In the genomic region with DNA sequence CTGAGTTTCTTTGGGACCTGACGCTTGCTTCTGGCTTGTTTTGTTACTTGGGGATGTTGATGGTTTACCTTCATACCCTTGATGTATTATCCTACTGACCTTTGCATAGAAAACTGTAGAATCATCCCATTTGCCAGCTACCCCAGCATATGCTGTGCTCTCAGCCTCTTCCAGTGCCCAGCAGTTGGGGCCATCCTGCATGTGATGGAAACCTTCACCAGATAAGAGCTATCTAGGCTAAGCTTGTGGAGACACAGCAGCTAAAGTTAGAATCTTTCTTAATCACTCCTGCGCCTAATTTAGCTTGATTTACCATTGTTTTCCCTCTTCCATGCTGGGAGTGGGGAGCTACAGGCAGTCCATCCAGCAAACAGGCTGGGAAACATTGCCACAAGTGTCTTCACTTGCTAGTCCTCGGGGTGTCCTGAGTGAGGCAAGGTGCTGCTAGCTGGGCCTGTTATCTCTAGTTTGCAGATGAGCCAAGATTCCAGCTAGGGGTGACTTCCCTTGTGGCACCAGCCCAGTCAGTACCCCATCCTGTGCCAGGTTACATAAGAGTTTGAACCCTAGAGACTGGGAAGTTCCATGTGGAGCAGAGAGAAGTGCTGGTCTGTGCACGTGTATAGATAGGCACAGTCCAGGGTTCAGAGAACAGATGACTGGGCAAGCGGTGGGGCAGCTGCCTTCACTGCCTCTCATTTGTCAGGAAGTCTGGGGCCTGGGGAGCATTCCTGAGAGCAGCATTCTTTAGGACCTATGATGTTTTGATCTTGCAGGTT, we compare ENCODE assay signal across 8 mouse cellular contexts. TPM values are rescaled to one million over a fixed set of nuclear protein-coding genes. Genes with fewer than 3 reads are reported as not detected.
A peak's percentile ranks its signal among the peaks of the same experiment; 100 is the strongest.
DNase-seq lines count a peak whose midpoint lies in the region; ATAC-seq and TF ChIP-seq lines count a peak whose summit lies in the region.

No protein-coding gene starts in this region.

- no peak for TF ChIP-seq CTCF in left cerebral cortex, adult 2 months (IDR thresholded peaks at IDR 0.05)
- TF ChIP-seq CTCF in kidney, adult 2 months (conservative IDR thresholded peaks at IDR 0.05; ENCODE audit: insufficient read depth, insufficient read length, low read depth, low read length), result no peak

- ATAC-seq in granulocyte monocyte progenitor cell, adult 5-6 weeks (replicated peaks; ENCODE audit: poor library complexity, severe bottlenecking), result peak; percentile 77

- no peak overlapping the region for H3K4me3 ChIP-seq in left cerebral cortex, adult 2 months
- H3K4me3 ChIP-seq in kidney, adult 2 months (ENCODE audit: insufficient read depth, low read depth, low read length), result no peak overlapping the region
- H3K4me3 ChIP-seq in myocyte, result no peak overlapping the region

- H3K36me3 ChIP-seq in kidney, adult 2 months (ENCODE audit: control insufficient read depth, insufficient read depth, low read length), result no peaks in the 10 kb centered on the region; the same call in 1 of the 2 replicates
- no peaks in the 10 kb centered on the region for H3K36me3 ChIP-seq in myocyte (ENCODE audit: control insufficient read depth, insufficient read depth)

- no peaks in the 10 kb centered on the region for H3K27me3 ChIP-seq in kidney, adult 2 months (replicated peaks; ENCODE audit: control insufficient read depth, insufficient read depth, low read length)
- no peaks in the 10 kb centered on the region for H3K27me3 ChIP-seq in myocyte (ENCODE audit: control insufficient read depth, insufficient read depth, insufficient read length)

- 40% methylated on average over 5 of the region's 5 CpGs for WGBS in kidney, adult 2 months

- intact Hi-C loops in left cerebral cortex, adult 2 months (cut with DNase I), result no loop called here
- intact Hi-C loops in left cerebral cortex, postnatal 14 days (cut with DNase I), result no loop called here

- TF ChIP-seq POLR2A in kidney, adult 2 months (IDR thresholded peaks at IDR 0.05; ENCODE audit: low read depth, low read length), result no peak
- TF ChIP-seq POLR2A in myocyte (IDR thresholded peaks at IDR 0.05; ENCODE audit: insufficient read length, low read depth), result no peak

- DNase-seq in left cerebral cortex, adult 2 months (ENCODE audit: extremely low spot score in 1 of 2, low spot score in 2 of 2), result no peak
- no peak for DNase-seq in left cerebral cortex, postnatal 14 days (ENCODE audit: low spot score in 2 of 2)
- peak; percentile 95 for DNase-seq in kidney, adult 2 months
- no peak for DNase-seq in neural tube, embryonic 10.5 days (ENCODE audit: extremely low spot score, low spot score)
- no peak for DNase-seq in layer of hippocampus, postnatal 14 days (ENCODE audit: low spot score in 2 of 2)
- DNase-seq in layer of hippocampus, adult 18-20 months (ENCODE audit: low spot score in 2 of 2), result no peak

- peak overlapping the region; percentile 20; the same call in 1 of the 2 replicates for H3K27ac ChIP-seq in left cerebral cortex, adult 2 months
- peak overlapping the region; percentile 73 for H3K27ac ChIP-seq in kidney, adult 2 months (ENCODE audit: insufficient read depth, low read depth, low read length)

- H3K4me1 ChIP-seq in kidney, adult 2 months (ENCODE audit: control insufficient read depth, insufficient read depth, low read length), result peaks cover 32% of the 10 kb centered on the region

- H3ac ChIP-seq in myocyte (ENCODE audit: control insufficient read depth, insufficient read length), result no peak overlapping the region

- peaks cover 18% of the 10 kb centered on the region for H3K79me2 ChIP-seq in myocyte (ENCODE audit: control insufficient read depth, insufficient read depth)

- H3K4me2 ChIP-seq in myocyte (ENCODE audit: low read depth), result peak overlapping the region; percentile 40

TF ChIP-seq in myocyte, 11 proteins besides CTCF, POLR2A, EP300 and RAD21:
- TF ChIP-seq MYOG (IDR thresholded peaks at IDR 0.05; ENCODE audit: control insufficient read depth in 1 of 3, insufficient read depth in 1 of 3, insufficient read length in 2 of 3, low read depth in 2 of 3) (peak in 2 of 3 experiments; percentile 37 to 79), CEBPB (IDR thresholded peaks at IDR 0.05; ENCODE audit: insufficient read depth, poor library complexity, severe bottlenecking) (no peak), E2F4 (IDR thresholded peaks at IDR 0.05; ENCODE audit: insufficient read depth) (no peak), TCF3 (IDR thresholded peaks at IDR 0.05; ENCODE audit: insufficient read length, low read depth) (no peak), TCF12 (IDR thresholded peaks at IDR 0.05; ENCODE audit: insufficient read depth, poor library complexity, severe bottlenecking) (peak; percentile 24), MYOD1 (IDR thresholded peaks at IDR 0.05; ENCODE audit: control insufficient read depth in 1 of 3, insufficient read length in 2 of 3, low read depth in 2 of 3) (peak in 2 of 3 experiments; percentile 15 to 58)

RNA-seq across cellular contexts. Expression of a gene that starts 10.4 kb away (rescaled TPM):
- 100 to 1,000 TPM; 208 to 211 TPM for total RNA-seq in left cerebral cortex, adult 2 months (2021)
- total RNA-seq in left cerebral cortex, postnatal 14 days (2021), result 100 to 1,000 TPM; 198 to 203 TPM
- total RNA-seq in granulocyte monocyte progenitor cell, adult 5-6 weeks (2014; fragmentation: Nextera tagmentation), result 28.3 and 33.5 TPM in 2 replicates
- total RNA-seq in granulocyte monocyte progenitor cell, adult 5-6 weeks (2017), result 16.6 and 21.6 TPM in 2 replicates
- 197 and 218 TPM in 2 replicates for polyA plus RNA-seq in kidney, adult 2 months (2012; rRNA removed)
- 59.3 TPM for polyA plus RNA-seq in myocyte (2012; fragmentation: generic; extraction: Trizol)
- total RNA-seq in layer of hippocampus, postnatal 14 days (2021), result 100 to 1,000 TPM; 190 to 194 TPM
- 100 to 1,000 TPM; 214 to 215 TPM for total RNA-seq in layer of hippocampus, adult 18-20 months (2021)

RNA-seq across cellular contexts. Expression of a gene that starts 16.3 kb away (rescaled TPM):
- 10 to 100 TPM; 91.8 to 93.7 TPM for total RNA-seq in left cerebral cortex, adult 2 months (2021)
- 10 to 100 TPM; 81.6 to 86.7 TPM for total RNA-seq in left cerebral cortex, postnatal 14 days (2021)
- total RNA-seq in granulocyte monocyte progenitor cell, adult 5-6 weeks (2014; fragmentation: Nextera tagmentation), result 37.0 and 39.8 TPM in 2 replicates
- 11.4 and 14.1 TPM in 2 replicates for total RNA-seq in granulocyte monocyte progenitor cell, adult 5-6 weeks (2017)
- polyA plus RNA-seq in kidney, adult 2 months (2012; rRNA removed), result 38.4 and 39.2 TPM in 2 replicates
- 79.5 TPM for polyA plus RNA-seq in myocyte (2012; fragmentation: generic; extraction: Trizol)
- total RNA-seq in layer of hippocampus, postnatal 14 days (2021), result 10 to 100 TPM; 80.1 to 84.6 TPM
- 10 to 100 TPM; 96.1 to 98.1 TPM for total RNA-seq in layer of hippocampus, adult 18-20 months (2021)

RNA-seq across cellular contexts. Expression of a gene that starts 42.1 kb away (rescaled TPM):
- total RNA-seq in left cerebral cortex, adult 2 months (2021), result 10 to 100 TPM; 70.1 to 71.4 TPM
- 10 to 100 TPM; 66.7 to 70.3 TPM for total RNA-seq in left cerebral cortex, postnatal 14 days (2021)
- total RNA-seq in granulocyte monocyte progenitor cell, adult 5-6 weeks (2014; fragmentation: Nextera tagmentation), result 45.1 and 51.5 TPM in 2 replicates
- 13.2 and 15.8 TPM in 2 replicates for total RNA-seq in granulocyte monocyte progenitor cell, adult 5-6 weeks (2017)
- polyA plus RNA-seq in kidney, adult 2 months (2012; rRNA removed), result 137 and 145 TPM in 2 replicates
- 46.1 TPM for polyA plus RNA-seq in myocyte (2012; fragmentation: generic; extraction: Trizol)
- total RNA-seq in layer of hippocampus, postnatal 14 days (2021), result 10 to 100 TPM; 75.5 to 77.1 TPM
- total RNA-seq in layer of hippocampus, adult 18-20 months (2021), result 10 to 100 TPM; 73.0 to 78.3 TPM

Comparison
In these comparisons a context has a peak if more than half of its experiments do, and no peak if none do; other contexts are left out.
1. RNA of a gene that starts 10.4 kb away (total RNA-seq): 214 to 215 TPM in layer of hippocampus, adult 18-20 months, 208 to 211 TPM in left cerebral cortex, adult 2 months, 198 to 203 TPM in left cerebral cortex, postnatal 14 days and 190 to 194 TPM in layer of hippocampus, postnatal 14 days; 16.6 to 33.5 TPM in granulocyte monocyte progenitor cell, adult 5-6 weeks; every median in the first group is over 4 times any median in the second.